Mouse (Mus musculus) CH12.LX (cell line): ENCODE measurements around the gene Myom3. TPM values are rescaled to one million over a fixed set of nuclear protein-coding genes. Genes with fewer than 3 reads are reported as not detected.

Experiments
- DNase-seq: peaks from one replicate; pipeline ENCODE4 v3.0.0-alpha.2; 2013; ENCODE audit errors: extremely low read depth
- H3K27ac ChIP-seq: 2 replicates; pipeline ENCODE4 v1.5.1; 2012; ENCODE audit warnings: low read depth, mild to moderate bottlenecking, control low read depth, moderate library complexity; ENCODE audit not compliant: insufficient read depth
- H3K27me3 ChIP-seq: replicated peaks from 2 replicates; pipeline ENCODE3; 2012; ENCODE audit warnings: inconsistent platforms
- H3K36me3 ChIP-seq, 2 experiments: replicated peaks in 1 of 2; 2 replicates each; pipeline versions ENCODE3 to v1.6.1; 2012; ENCODE audit warnings: inconsistent platforms in 1 of 2, low read length in 1 of 2, mild to moderate bottlenecking in 1 of 2, mixed read lengths in 1 of 2, moderate library complexity in 1 of 2; ENCODE audit not compliant: control insufficient read depth in 1 of 2, insufficient read depth in 1 of 2
- H3K4me1 ChIP-seq, 2 experiments: 2 replicates each; pipeline ENCODE4 v1.6.1; 2012; ENCODE audit warnings: inconsistent platforms in 1 of 2, moderate library complexity in 1 of 2; ENCODE audit not compliant: insufficient read depth in 2 of 2, control insufficient read depth in 1 of 2
- H3K4me2 ChIP-seq: 2 replicates; pipeline ENCODE4 v1.6.1; 2012; ENCODE audit warnings: low read depth, mild to moderate bottlenecking, control low read depth; ENCODE audit not compliant: poor library complexity, insufficient read depth, severe bottlenecking
- H3K4me3 ChIP-seq, 3 experiments: fragments of 150-350 bp in 1 of 3; sonication (generic) in 1 of 3; replicated peaks in 1 of 3; 2 replicates each; pipeline versions ENCODE3 to v1.5.1; 2011 to 2012; ENCODE audit warnings: low read depth in 2 of 3, low read length in 2 of 3, mild to moderate bottlenecking in 2 of 3, moderate library complexity in 2 of 3, control low read depth in 1 of 3, improper control_type of control experiment in 1 of 3, inconsistent platforms in 1 of 3, mixed read lengths in 1 of 3; ENCODE audit not compliant: poor library complexity in 1 of 3
- H3K79me2 ChIP-seq: replicated peaks from 2 replicates; pipeline ENCODE4 v1.6.1; 2012; ENCODE audit warnings: mild to moderate bottlenecking, moderate library complexity; ENCODE audit not compliant: control insufficient read depth, poor library complexity, insufficient read depth, severe bottlenecking; ENCODE audit errors: extremely low read depth
- H3K9ac ChIP-seq: 2 replicates; pipeline ENCODE4 v1.6.1; 2012; ENCODE audit warnings: low read depth, mild to moderate bottlenecking, control low read depth, moderate library complexity; ENCODE audit not compliant: insufficient read depth
- H3K9me3 ChIP-seq: replicated peaks from 2 replicates; pipeline ENCODE3; 2012; ENCODE audit warnings: low read length, inconsistent platforms, mixed read lengths
- GABPA ChIP-seq: IDR thresholded peaks from 2 replicates; pipeline ENCODE4 v1.6.1; 2012; ENCODE audit warnings: low read depth, low read length, improper control_type of control experiment, inconsistent platforms; ENCODE audit not compliant: insufficient replicate concordance
- KAT2A ChIP-seq: IDR thresholded peaks from 2 replicates; pipeline ENCODE4 v1.6.1; 2012; ENCODE audit warnings: low read length, improper control_type of control experiment, inconsistent platforms; ENCODE audit not compliant: insufficient replicate concordance
- MYC ChIP-seq: IDR thresholded peaks from 2 replicates; pipeline ENCODE4 v1.6.1; 2011; ENCODE audit warnings: low read depth, mild to moderate bottlenecking, improper control_type of control experiment, low read length
- NRF1 ChIP-seq: IDR thresholded peaks from 2 replicates; pipeline ENCODE4 v1.6.1; 2014; ENCODE audit warnings: low read depth, mild to moderate bottlenecking, inconsistent platforms, low read length, improper control_type of control experiment, moderate library complexity
- PAX5 ChIP-seq: IDR thresholded peaks from 2 replicates; pipeline ENCODE4 v1.6.1; 2012; ENCODE audit warnings: low read length, inconsistent platforms, mixed read lengths
- POLR2A ChIP-seq: IDR thresholded peaks from 2 replicates; pipeline ENCODE4 v1.6.1; 2011; ENCODE audit warnings: low read depth, mild to moderate bottlenecking, improper control_type of control experiment, low read length
- POLR2AphosphoS2 ChIP-seq: IDR thresholded peaks from 2 replicates; pipeline ENCODE4 v1.6.1; 2011; ENCODE audit warnings: low read depth, low read length, improper control_type of control experiment
- RAD21 ChIP-seq: IDR thresholded peaks from 2 replicates; pipeline ENCODE4 v1.6.1; 2011; ENCODE audit warnings: low read depth, mild to moderate bottlenecking, low read length, improper control_type of control experiment, moderate library complexity
- TBP ChIP-seq: conservative IDR thresholded peaks from 2 replicates; pipeline ENCODE4 v1.6.1; 2011; ENCODE audit warnings: low read depth, low read length, improper control_type of control experiment
- TCF12 ChIP-seq: IDR thresholded peaks from 2 replicates; pipeline ENCODE4 v1.6.1; 2014; ENCODE audit warnings: low read depth, mild to moderate bottlenecking, inconsistent platforms, low read length, improper control_type of control experiment
- USF1 ChIP-seq: IDR thresholded peaks from 2 replicates; pipeline ENCODE4 v1.6.1; 2014; ENCODE audit warnings: low read depth, mild to moderate bottlenecking, inconsistent platforms, low read length, improper control_type of control experiment
- USF2 ChIP-seq: conservative IDR thresholded peaks from 2 replicates; pipeline ENCODE4 v1.6.1; 2011; ENCODE audit warnings: low read depth, low read length, improper control_type of control experiment
- ZKSCAN1 ChIP-seq: IDR thresholded peaks from 2 replicates; pipeline ENCODE4 v1.6.1; 2012; ENCODE audit warnings: low read depth, inconsistent platforms, low read length, improper control_type of control experiment, borderline replicate concordance
- ZMIZ1 ChIP-seq: IDR thresholded peaks from 2 replicates; pipeline ENCODE4 v1.6.1; 2012; ENCODE audit warnings: low read depth, mild to moderate bottlenecking, inconsistent platforms, low read length, improper control_type of control experiment
- ZNF384 ChIP-seq: IDR thresholded peaks from 2 replicates; pipeline ENCODE4 v1.6.1; 2012; ENCODE audit warnings: low read depth, low read length, improper control_type of control experiment, inconsistent platforms
- dilution Hi-C: fragments of 300-500 bp; cut with MboI; formaldehyde crosslinking; loops from 2 replicates; pipeline ENCODE4 v1.14.3; 2020; ENCODE audit warnings: low sequenced_read_pairs; ENCODE audit not compliant: extremely low pct_unique_long_range_greater_than_20kb, extremely low pct_ligation_motif_present
- in situ Hi-C: fragments of 300-500 bp; cut with MboI; formaldehyde crosslinking; loops from 3 replicates; pipeline ENCODE4 v1.14.3; 2019; ENCODE audit warnings: low sequenced_read_pairs, low pct_ligation_motif_present, low pct_unique_long_range_greater_than_20kb, mixed read lengths
- polyA plus RNA-seq: library from polyadenylated mRNA; unstranded; fragments of >175 nt; gene quantifications from 2 replicates; pipeline ENCODE4 v1.2.1, GENCODE M21; 2012; ENCODE audit warnings: low read depth; ENCODE audit not compliant: insufficient read length
- total RNA-seq, 2 experiments: library from RNA; depleted of rRNA; stranded (reverse); fragments of 300-350 nt in 1 of 2; fragments of >200 nt in 1 of 2; gene quantifications; 2 replicates each; pipeline ENCODE4 v1.2.3; 2012 to 2014

Myom3 gene
- total and polyA plus RNA-seq, 3 experiments, result 0.04 TPM; not detected in 2

DNA sequence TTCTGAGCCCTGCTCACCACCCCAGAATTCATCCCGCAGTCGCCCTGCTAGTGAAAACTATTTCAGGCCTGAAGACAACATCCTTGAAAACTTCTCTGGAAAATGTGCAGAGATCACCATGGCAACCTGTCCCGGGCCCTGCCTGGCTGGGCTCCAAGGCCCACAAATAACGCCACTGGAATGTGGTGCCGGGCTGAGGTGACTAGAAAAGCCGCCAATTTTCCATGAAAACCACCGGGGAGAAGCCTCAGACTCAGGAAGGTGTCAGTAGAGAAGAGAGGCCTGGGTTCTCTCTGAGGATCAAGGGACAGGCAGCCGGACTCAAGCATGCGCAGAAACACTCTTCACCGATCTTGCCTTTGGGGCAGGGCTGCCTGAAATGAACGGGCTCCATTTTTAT, 69.0 kb downstream of the Myom3 start:
- Histone ChIP-seq H3K27me3 (no peaks in the 10 kb centered on the region), H3K4me1 (no peaks in the 10 kb centered on the region), H3K36me3 (no peaks in the 10 kb centered on the region), H3K79me2 (no peaks in the 10 kb centered on the region), H3K9me3 (no peaks in the 10 kb centered on the region), H3K27ac (no peak overlapping the region), H3K4me2 (no peak overlapping the region), H3K9ac (no peak overlapping the region), H3K4me3 (no peak overlapping the region)
- in situ Hi-C loops, result no loop called here
- no peak for TF ChIP-seq USF2
- TF ChIP-seq MYC, result no peak
- no peak for TF ChIP-seq GABPA
- TF ChIP-seq POLR2AphosphoS2, result no peak
- no peak for TF ChIP-seq POLR2A
- TF ChIP-seq ZKSCAN1, result no peak
- TF ChIP-seq TBP, result no peak
- dilution Hi-C loops, result no loop called here
- no peak for DNase-seq

DNA sequence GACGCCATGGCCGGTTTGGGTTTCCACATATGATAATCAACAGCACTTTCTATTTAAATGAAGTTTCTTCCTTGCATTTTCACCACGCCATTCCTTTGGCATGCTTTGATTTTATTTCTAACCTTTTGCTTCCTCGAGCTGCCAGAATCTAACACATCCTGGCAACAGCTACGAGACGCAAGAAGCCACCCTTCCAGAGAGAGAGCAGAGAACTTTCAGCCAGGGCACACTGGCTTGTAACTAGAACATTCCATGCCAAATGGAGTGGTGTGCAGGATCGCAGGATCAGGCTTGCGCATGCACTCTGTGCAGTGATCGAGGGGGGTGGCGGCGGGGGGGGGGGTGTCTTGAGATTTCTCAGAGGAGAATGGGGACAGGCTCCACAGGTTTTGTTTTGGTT, 72.6 kb downstream of the Myom3 start:
- H3K27ac ChIP-seq, result no peak overlapping the region
- dilution Hi-C loops, result no loop called here
- TF ChIP-seq POLR2A (no peak), MYC (no peak), TCF12 (no peak), NRF1 (no peak), USF1 (no peak), RAD21 (no peak), POLR2AphosphoS2 (no peak), PAX5 (no peak), ZMIZ1 (no peak), KAT2A (no peak), ZNF384 (no peak), TBP (no peak)
- no peak overlapping the region for H3K4me2 ChIP-seq
- no peak overlapping the region for H3K9ac ChIP-seq
- no peaks in the 10 kb centered on the region for H3K9me3 ChIP-seq
- no peak for DNase-seq
- H3K4me1 ChIP-seq, result no peaks in the 10 kb centered on the region
- H3K79me2 ChIP-seq, result no peaks in the 10 kb centered on the region
- in situ Hi-C loops, result no loop called here
- H3K36me3 ChIP-seq, result no peaks in the 10 kb centered on the region
- peaks cover 3% of the 10 kb centered on the region for H3K27me3 ChIP-seq
- H3K4me3 ChIP-seq, result no peak overlapping the region
